Mouse (Mus musculus): ENCODE data around the gene Nup160.

GRCm38 (mm10) chr2:90726818-90727217 is 49.8 kb downstream of the Nup160 start:
- TF ChIP-seq CTCF (IDR thresholded peaks at IDR 0.05; ENCODE audit: low read depth) (no peak), EP300 (IDR thresholded peaks at IDR 0.05; ENCODE audit: low read depth) (no peak)
